ENCODE assay signal across 7 mouse cellular contexts in the genomic region with DNA sequence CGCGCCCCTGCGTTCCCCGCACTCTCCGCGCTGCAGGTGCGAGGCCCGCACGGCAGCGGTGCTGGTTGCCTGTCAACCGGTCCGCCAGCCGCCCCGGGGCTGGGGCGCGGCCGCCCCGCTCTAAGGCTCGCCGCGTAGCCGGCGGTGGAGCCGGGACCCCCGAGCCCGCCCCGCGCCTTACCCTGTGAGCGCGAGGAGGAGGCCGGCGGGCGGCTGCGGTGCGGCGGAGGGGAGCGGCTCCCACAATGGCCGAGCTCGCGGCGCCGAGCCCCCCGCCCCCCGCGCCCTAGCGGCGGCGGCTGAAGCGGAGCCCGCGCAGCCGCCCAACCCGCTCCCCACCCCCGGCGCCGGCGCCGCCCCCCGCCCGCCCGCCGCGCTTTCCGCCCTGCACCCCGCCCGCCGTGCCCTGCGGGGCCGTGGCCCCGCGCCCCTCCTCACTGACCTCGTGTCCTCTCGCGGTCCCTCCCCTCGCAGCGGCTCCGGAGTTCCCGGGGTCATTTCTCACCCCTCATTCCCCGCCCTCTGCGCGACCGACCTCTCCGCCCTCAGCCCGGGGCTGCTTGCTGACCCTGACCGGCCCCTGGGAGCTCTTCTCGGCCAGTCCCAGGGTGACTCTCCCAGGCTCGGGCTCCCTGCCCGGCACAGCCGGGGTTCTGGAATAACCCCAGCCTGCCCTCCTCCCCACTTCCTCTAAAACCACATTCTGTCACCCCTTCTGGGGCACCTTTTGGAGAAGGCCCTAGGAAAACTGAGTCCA. TPM values are rescaled to one million over a fixed set of nuclear protein-coding genes. Genes with fewer than 3 reads are reported as not detected.
DNase-seq lines count a peak whose midpoint lies in the region; ATAC-seq and TF ChIP-seq lines count a peak whose summit lies in the region.

No protein-coding gene starts in this region.

- H3K36me3 ChIP-seq in ES-E14 (ENCODE audit: control insufficient read depth, insufficient read depth, low read length, poor library complexity, severe bottlenecking) = no peaks in the 10 kb centered on the region
- no peaks in the 10 kb centered on the region for H3K36me3 ChIP-seq in embryonic facial prominence, embryonic 11.5 days (replicated peaks; ENCODE audit: control insufficient read depth, insufficient read depth, low read depth, low read length)
- H3K36me3 ChIP-seq in heart, embryonic 15.5 days = no peaks in the 10 kb centered on the region
- H3K36me3 ChIP-seq in kidney, postnatal 0 days (ENCODE audit: insufficient read depth, low read length) = no peaks in the 10 kb centered on the region

- peak overlapping the region; percentile 80 to 84 for H3K4me3 ChIP-seq in ES-E14 (ENCODE audit: insufficient read depth in 1 of 2, low read depth in 1 of 2, low read length in 2 of 2, poor library complexity in 1 of 2, severe bottlenecking in 1 of 2)
- H3K4me3 ChIP-seq in embryonic facial prominence, embryonic 11.5 days (ENCODE audit: low read depth, low read length) = peak overlapping the region; percentile 75
- H3K4me3 ChIP-seq in heart, embryonic 15.5 days = peak overlapping the region; percentile 90
- H3K4me3 ChIP-seq in kidney, postnatal 0 days (replicated peaks; ENCODE audit: low read depth, low read length) = peak overlapping the region; percentile 76

- no peak overlapping the region for H3K27ac ChIP-seq in ES-E14 (ENCODE audit: insufficient read depth, low read depth, low read length, poor library complexity, severe bottlenecking)
- peak overlapping the region; percentile 47; the same call in 1 of the 2 replicates for H3K27ac ChIP-seq in embryonic facial prominence, embryonic 11.5 days (replicated peaks; ENCODE audit: low read depth, low read length)
- peak overlapping the region; percentile 69 for H3K27ac ChIP-seq in heart, embryonic 15.5 days
- peak overlapping the region; percentile 31; the same call in 1 of the 2 replicates for H3K27ac ChIP-seq in kidney, postnatal 0 days

- no peak for DNase-seq in ES-E14 (ENCODE audit: low read depth, low spot score)
- peak; percentile 30 for DNase-seq in adrenal gland, adult 8-10 months
- DNase-seq in embryonic facial prominence, embryonic 11.5 days (ENCODE audit: low spot score) = peak; percentile 59
- DNase-seq in kidney, postnatal 0 days (ENCODE audit: low spot score) = peak; percentile 39
- DNase-seq in lung, postnatal 25 days (ENCODE audit: low spot score) = peak; percentile 31
- peak; percentile 72 for DNase-seq in right cerebral cortex, postnatal 4 days

- H3K4me1 ChIP-seq in ES-E14 (ENCODE audit: control insufficient read depth in 2 of 2, insufficient read depth in 2 of 2, low read length in 2 of 2, poor library complexity in 1 of 2) = peaks cover 6 to 9% of the 10 kb centered on the region in 2 experiments
- H3K4me1 ChIP-seq in embryonic facial prominence, embryonic 11.5 days (ENCODE audit: control insufficient read depth, insufficient read depth, low read length) = peaks cover 8% of the 10 kb centered on the region; the same call in 1 of the 2 replicates
- H3K4me1 ChIP-seq in heart, embryonic 15.5 days (replicated peaks) = peaks cover 18% of the 10 kb centered on the region
- H3K4me1 ChIP-seq in kidney, postnatal 0 days (replicated peaks; ENCODE audit: insufficient read depth, low read length) = 0 out of 2 replicates have a peak, but pooled peaks cover 5% of the 10 kb centered on the region

- ATAC-seq in embryonic facial prominence, embryonic 11.5 days (replicated peaks; ENCODE audit: insufficient number of reproducible peaks, low FRiP score, low TSS enrichment, low read depth) = peak; percentile 22; the same call in 1 of the 2 replicates
- peak; percentile 58 for ATAC-seq in heart, embryonic 15.5 days (replicated peaks; ENCODE audit: insufficient number of reproducible peaks, insufficient read depth, low FRiP score, low read depth)
- peak; percentile 41 for ATAC-seq in kidney, postnatal 0 days (replicated peaks; ENCODE audit: low FRiP score, low read depth)

- no peak for TF ChIP-seq CTCF in kidney, postnatal 0 days (IDR thresholded peaks at IDR 0.05; ENCODE audit: low read depth)

- WGBS in embryonic facial prominence, embryonic 11.5 days = under 1% methylated on average over 56 of the region's 89 CpGs
- 0% methylated on average over 41 of the region's 89 CpGs for WGBS in heart, embryonic 15.5 days
- under 1% methylated on average over 44 of the region's 89 CpGs for WGBS in kidney, postnatal 0 days

- no peaks in the 10 kb centered on the region for H3K9me3 ChIP-seq in ES-E14 (ENCODE audit: control insufficient read depth, insufficient read depth, low read depth, low read length)
- H3K9me3 ChIP-seq in embryonic facial prominence, embryonic 11.5 days (replicated peaks; ENCODE audit: control insufficient read depth, low read length) = no peaks in the 10 kb centered on the region
- no peaks in the 10 kb centered on the region for H3K9me3 ChIP-seq in heart, embryonic 15.5 days (replicated peaks)
- no peaks in the 10 kb centered on the region for H3K9me3 ChIP-seq in kidney, postnatal 0 days (replicated peaks; ENCODE audit: low read length)

- peak overlapping the region; percentile 89 for H3K4me2 ChIP-seq in embryonic facial prominence, embryonic 11.5 days (ENCODE audit: low read depth, low read length)
- H3K4me2 ChIP-seq in heart, embryonic 15.5 days = peak overlapping the region; percentile 100
- H3K4me2 ChIP-seq in kidney, postnatal 0 days (ENCODE audit: low read length) = peak overlapping the region; percentile 100

- peak overlapping the region; percentile 64 for H3K9ac ChIP-seq in ES-E14 (ENCODE audit: insufficient read depth, low read depth, low read length, poor library complexity, severe bottlenecking)
- peak overlapping the region; percentile 74 for H3K9ac ChIP-seq in embryonic facial prominence, embryonic 11.5 days (replicated peaks; ENCODE audit: low read length)
- peak overlapping the region; percentile 85 for H3K9ac ChIP-seq in heart, embryonic 15.5 days
- H3K9ac ChIP-seq in kidney, postnatal 0 days (ENCODE audit: low read depth, low read length) = peak overlapping the region; percentile 79

- in situ Hi-C loops in ES-E14 (cut with MboI; ENCODE audit: low sequenced_read_pairs in 2 of 2, unreplicated experiment in 2 of 2) = no loop called here

- H3K27me3 ChIP-seq in embryonic facial prominence, embryonic 11.5 days (ENCODE audit: control insufficient read depth, insufficient read depth, low read length) = peaks cover 9% of the 10 kb centered on the region; the same call in 1 of the 2 replicates
- 0 out of 2 replicates have a peak, but pooled peaks cover 3% of the 10 kb centered on the region for H3K27me3 ChIP-seq in heart, embryonic 15.5 days
- H3K27me3 ChIP-seq in kidney, postnatal 0 days (ENCODE audit: insufficient read depth, low read length) = no peaks in the 10 kb centered on the region

TF ChIP-seq in ES-E14, 5 proteins besides CTCF, POLR2A, EP300 and RAD21:
- TF ChIP-seq HCFC1 (IDR thresholded peaks at IDR 0.05; ENCODE audit: borderline replicate concordance, insufficient read depth, low read length) (no peak), ZNF384 (IDR thresholded peaks at IDR 0.05; ENCODE audit: low read depth, low read length) (no peak), CHD2 (IDR thresholded peaks at IDR 0.05; ENCODE audit: low read depth, low read length) (no peak), MAFK (IDR thresholded peaks at IDR 0.05; ENCODE audit: insufficient read depth, low read depth, low read length) (no peak), ZC3H11A (IDR thresholded peaks at IDR 0.05; ENCODE audit: borderline replicate concordance, low read depth, low read length) (no peak)

RNA-seq across cellular contexts. Expression of gene Macf1, which starts 3.0 kb away (rescaled TPM):
- total RNA-seq in ES-E14 (2012; rRNA removed) = 277 and 354 TPM in 2 replicates
- 100 to 1,000 TPM; 137 to 199 (median 157) TPM for total RNA-seq in adrenal gland, adult 8-10 months (2022)
- 63.9 and 70.2 TPM in 2 replicates for polyA plus RNA-seq in embryonic facial prominence, embryonic 11.5 days (2014; fragmentation: Nextera tagmentation; extraction: Ambion mirVana)
- polyA plus RNA-seq in heart, embryonic 15.5 days (2015; fragmentation: Nextera tagmentation; extraction: Ambion mirVana) = 51.0 and 51.1 TPM in 2 replicates
- 33.8 and 36.9 TPM in 2 replicates for polyA plus RNA-seq in kidney, postnatal 0 days (2015; fragmentation: Nextera tagmentation; extraction: Ambion mirVana)

RNA-seq across cellular contexts. Expression of gene Ndufs5, which starts 30.8 kb away (rescaled TPM):
- 72.8 and 92.9 TPM in 2 replicates for total RNA-seq in ES-E14 (2012; rRNA removed)
- total RNA-seq in adrenal gland, adult 8-10 months (2022) = 100 to 1,000 TPM; 141 to 205 (median 168) TPM
- polyA plus RNA-seq in embryonic facial prominence, embryonic 11.5 days (2014; fragmentation: Nextera tagmentation; extraction: Ambion mirVana) = 308 and 321 TPM in 2 replicates
- polyA plus RNA-seq in heart, embryonic 15.5 days (2015; fragmentation: Nextera tagmentation; extraction: Ambion mirVana) = 423 and 551 TPM in 2 replicates
- 456 and 482 TPM in 2 replicates for polyA plus RNA-seq in kidney, postnatal 0 days (2015; fragmentation: Nextera tagmentation; extraction: Ambion mirVana)
